ENCODE assay signal across 22 mouse cellular contexts in genomic region chr6:8791781-8792180, GRCm38 (mm10).
"Had no signal": no experiment of that assay in that cellular context is flagged by ENCODE, and none has a peak within 500 bp of the region (broad histone marks: within the 10 kb centered on the region; RNA-seq: fewer than 3 reads in every experiment).

No protein-coding gene starts in this region.

- H3K9ac ChIP-seq: liver, postnatal 0 days; lung, embryonic 15.5 days; midbrain, embryonic 12.5 days; neural tube, embryonic 13.5 days; neural tube, embryonic 15.5 days had no signal

- H3K27me3 ChIP-seq: lung, embryonic 15.5 days; midbrain, embryonic 12.5 days; neural tube, embryonic 13.5 days; neural tube, embryonic 15.5 days had no signal

- H3K36me3 ChIP-seq: lung, embryonic 15.5 days; midbrain, embryonic 10.5 days; midbrain, embryonic 12.5 days; neural tube, embryonic 13.5 days; neural tube, embryonic 15.5 days had no signal

- H3K4me3 ChIP-seq: lung, embryonic 15.5 days; midbrain, embryonic 10.5 days; midbrain, embryonic 12.5 days; myocyte; neural tube, embryonic 13.5 days; neural tube, embryonic 15.5 days had no signal

- H3K9me3 ChIP-seq: lung, embryonic 15.5 days; midbrain, embryonic 10.5 days; midbrain, embryonic 12.5 days; neural tube, embryonic 15.5 days had no signal

- DNase-seq: liver, postnatal 0 days; lung, adult 2 months; lung, postnatal 14 days; lung, postnatal 36 days; midbrain, embryonic 14.5 days; retina, postnatal 1 day; right cerebral cortex, adult 18-20 months; right cerebral cortex, postnatal 25 days; right cerebral cortex, postnatal 4 days; spleen, adult 18-20 months; thymus, adult 18-20 months; thymus, postnatal 14 days; thymus, postnatal 36 days had no signal

- ATAC-seq: liver, postnatal 0 days; lung, postnatal 0 days; midbrain, embryonic 16.5 days had no signal

- H3K27ac ChIP-seq: lung, embryonic 15.5 days; macrophage; midbrain, embryonic 10.5 days; midbrain, embryonic 12.5 days; neural tube, embryonic 13.5 days; neural tube, embryonic 15.5 days had no signal

- H3K4me2 ChIP-seq: lung, embryonic 15.5 days; midbrain, embryonic 12.5 days; neural tube, embryonic 13.5 days; neural tube, embryonic 15.5 days had no signal

- H3K4me1 ChIP-seq: lung, embryonic 15.5 days; midbrain, embryonic 10.5 days; midbrain, embryonic 12.5 days; neural tube, embryonic 13.5 days; neural tube, embryonic 15.5 days had no signal
